Mouse (Mus musculus): Measurements from ENCODE around the gene Itgb6. TPM values are rescaled to one million over a fixed set of nuclear protein-coding genes. Genes with fewer than 3 reads are reported as not detected.
A peak's percentile ranks its signal among the peaks of the same experiment; 100 is the strongest.

Gene Itgb6
- polyA plus RNA-seq, 1 experiment from 2014 or later: not detected

DNA sequence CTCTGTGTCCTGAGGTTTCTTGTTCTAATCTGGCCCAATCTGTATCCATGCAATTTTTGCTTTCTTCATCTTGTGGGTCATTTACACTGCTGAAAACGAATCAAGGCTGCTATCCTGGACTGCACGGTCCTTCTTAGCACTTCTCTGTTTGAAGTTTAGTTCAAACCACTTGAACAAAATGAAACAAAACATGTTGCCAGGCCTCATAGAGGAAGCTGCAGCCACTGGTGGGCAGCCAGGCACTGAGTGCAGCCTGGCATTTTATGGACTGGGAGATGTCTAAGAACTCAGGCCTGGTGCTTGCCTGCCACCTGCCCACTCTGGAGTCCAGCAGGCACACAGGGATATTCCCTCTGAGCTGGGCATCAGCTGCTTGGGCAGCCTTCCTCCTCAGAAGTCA, 39.9 kb downstream of the Itgb6 start:
- no peaks in the 10 kb centered on the region for H3K36me3 ChIP-seq (ENCODE audit: control insufficient read depth, insufficient read depth, low read length)
- 78% methylated on average over 2 of the region's 2 CpGs for WGBS
- H3K9me3 ChIP-seq (replicated peaks; ENCODE audit: control insufficient read depth, low read length, poor library complexity, severe bottlenecking): no peaks in the 10 kb centered on the region
- no peaks in the 10 kb centered on the region for H3K27me3 ChIP-seq (ENCODE audit: control insufficient read depth, insufficient read depth, low read depth, low read length)
- no peak overlapping the region for H3K4me2 ChIP-seq (ENCODE audit: low read length)
- no peaks in the 10 kb centered on the region for H3K4me1 ChIP-seq (ENCODE audit: control insufficient read depth, insufficient read depth, low read length)
- H3K9ac ChIP-seq (ENCODE audit: low read depth, low read length): no peak overlapping the region
- no peak for ATAC-seq
- no peak overlapping the region for H3K4me3 ChIP-seq (ENCODE audit: low read depth, low read length)
- no peak overlapping the region for H3K27ac ChIP-seq (ENCODE audit: low read length)

DNA sequence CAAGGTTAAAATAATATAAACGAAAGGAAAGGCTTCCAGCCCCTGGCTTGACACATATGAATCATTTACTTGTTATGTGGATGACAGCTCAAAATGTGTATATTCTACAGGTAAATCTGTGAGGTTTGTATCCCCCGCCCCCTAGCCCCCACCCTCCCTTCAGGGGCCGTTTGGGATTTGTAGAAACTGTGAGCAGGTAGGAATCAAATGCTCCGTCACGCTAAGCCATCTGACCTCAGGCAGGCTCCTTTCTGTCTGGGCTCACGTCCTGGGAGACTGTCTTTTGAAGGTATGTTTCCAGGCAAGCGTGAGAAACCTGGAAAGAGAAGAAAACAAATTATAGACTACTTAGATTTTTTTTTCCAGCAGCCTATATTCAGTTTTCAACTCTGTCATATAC, 48.0 kb downstream of the Itgb6 start:
- H3K4me1 ChIP-seq (ENCODE audit: control insufficient read depth, insufficient read depth, low read length): peaks cover 5% of the 10 kb centered on the region; the same call in 1 of the 2 replicates
- WGBS: 52% methylated on average over 7 of the region's 7 CpGs
- no peak overlapping the region for H3K27ac ChIP-seq (ENCODE audit: low read length)
- no peaks in the 10 kb centered on the region for H3K27me3 ChIP-seq (ENCODE audit: control insufficient read depth, insufficient read depth, low read depth, low read length)
- no peak overlapping the region for H3K4me3 ChIP-seq (ENCODE audit: low read depth, low read length)
- H3K4me2 ChIP-seq (ENCODE audit: low read length): no peak overlapping the region
- H3K9ac ChIP-seq (ENCODE audit: low read depth, low read length): no peak overlapping the region
- H3K9me3 ChIP-seq (replicated peaks; ENCODE audit: control insufficient read depth, low read length, poor library complexity, severe bottlenecking): no peaks in the 10 kb centered on the region
- no peak for ATAC-seq
- no peaks in the 10 kb centered on the region for H3K36me3 ChIP-seq (ENCODE audit: control insufficient read depth, insufficient read depth, low read length)

- Histone ChIP-seq H3K4me1 (ENCODE audit: control insufficient read depth, insufficient read depth, low read length) (peaks cover 5% of the 10 kb centered on the region; the same call in 1 of the 2 replicates), H3K9me3 (replicated peaks; ENCODE audit: control insufficient read depth, low read length, poor library complexity, severe bottlenecking) (no peaks in the 10 kb centered on the region), H3K4me2 (ENCODE audit: low read length) (peak overlapping the region; percentile 18; the same call in 1 of the 2 replicates), H3K27ac (ENCODE audit: low read length) (no peak overlapping the region), H3K4me3 (ENCODE audit: low read depth, low read length) (no peak overlapping the region), H3K36me3 (ENCODE audit: control insufficient read depth, insufficient read depth, low read length) (no peaks in the 10 kb centered on the region), H3K9ac (ENCODE audit: low read depth, low read length) (no peak overlapping the region), H3K27me3 (ENCODE audit: control insufficient read depth, insufficient read depth, low read depth, low read length) (no peaks in the 10 kb centered on the region)
- ATAC-seq: no peak
- WGBS: 25% methylated on average over 17 of the region's 17 CpGs
Measured at GRCm38 (mm10) chr2:60672973-60673954, 49.2 kb downstream of the Itgb6 start.

DNA sequence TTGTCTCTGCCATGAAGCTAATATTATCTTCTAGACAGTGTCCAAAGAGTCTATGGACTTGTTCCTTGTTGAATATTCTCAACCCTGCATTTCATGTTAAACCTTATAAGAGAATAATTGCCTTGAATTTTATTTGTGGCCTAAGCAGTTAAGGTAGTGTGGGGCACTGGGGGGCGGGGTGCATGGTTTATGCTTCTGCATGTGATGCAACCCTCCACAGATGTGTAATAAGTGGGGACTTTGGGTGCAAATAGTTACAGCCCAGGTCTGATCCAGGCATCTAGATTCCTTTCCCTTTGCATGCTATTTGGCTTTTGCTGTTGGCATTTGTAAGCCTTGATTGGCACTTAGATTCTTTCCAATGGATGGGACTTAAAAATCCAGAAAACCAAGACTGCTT, 51.2 kb downstream of the Itgb6 start:
- no peak overlapping the region for H3K27ac ChIP-seq (ENCODE audit: low read length)
- H3K36me3 ChIP-seq (ENCODE audit: control insufficient read depth, insufficient read depth, low read length): no peaks in the 10 kb centered on the region
- no peak overlapping the region for H3K4me3 ChIP-seq (ENCODE audit: low read depth, low read length)
- no peak for ATAC-seq
- no peak overlapping the region for H3K4me2 ChIP-seq (ENCODE audit: low read length)
- 93% methylated on average over 1 of the region's 1 CpGs for WGBS
- H3K9me3 ChIP-seq (replicated peaks; ENCODE audit: control insufficient read depth, low read length, poor library complexity, severe bottlenecking): no peaks in the 10 kb centered on the region
- H3K4me1 ChIP-seq (ENCODE audit: control insufficient read depth, insufficient read depth, low read length): peaks cover 5% of the 10 kb centered on the region; the same call in 1 of the 2 replicates
- H3K9ac ChIP-seq (ENCODE audit: low read depth, low read length): no peak overlapping the region
- no peaks in the 10 kb centered on the region for H3K27me3 ChIP-seq (ENCODE audit: control insufficient read depth, insufficient read depth, low read depth, low read length)

DNA sequence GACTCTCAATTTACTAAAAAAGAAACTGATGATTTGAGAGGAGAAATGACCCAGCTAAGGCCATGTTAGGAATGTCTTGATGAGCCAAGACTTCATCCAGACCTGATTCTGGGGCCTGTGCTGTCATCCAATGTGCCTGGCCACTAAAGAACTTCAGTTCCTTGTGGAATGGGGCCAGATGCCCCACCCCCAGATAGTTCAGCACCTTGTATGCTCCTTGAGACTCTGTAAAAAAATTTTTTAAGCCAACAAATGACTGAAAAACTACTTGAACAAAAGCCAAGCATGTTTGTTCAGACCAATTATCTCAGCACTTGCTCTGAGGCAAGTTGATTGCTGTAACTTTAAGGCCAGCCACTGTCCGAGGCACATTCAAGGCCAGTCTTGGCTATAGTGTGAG, 59.4 kb downstream of the Itgb6 start:
- Histone ChIP-seq H3K9me3 (replicated peaks; ENCODE audit: control insufficient read depth, low read length, poor library complexity, severe bottlenecking) (no peaks in the 10 kb centered on the region), H3K4me3 (ENCODE audit: low read depth, low read length) (no peak overlapping the region), H3K4me2 (ENCODE audit: low read length) (no peak overlapping the region), H3K4me1 (ENCODE audit: control insufficient read depth, insufficient read depth, low read length) (no peaks in the 10 kb centered on the region), H3K36me3 (ENCODE audit: control insufficient read depth, insufficient read depth, low read length) (no peaks in the 10 kb centered on the region), H3K27me3 (ENCODE audit: control insufficient read depth, insufficient read depth, low read depth, low read length) (no peaks in the 10 kb centered on the region), H3K27ac (ENCODE audit: low read length) (no peak overlapping the region), H3K9ac (ENCODE audit: low read depth, low read length) (no peak overlapping the region)
- WGBS: 88% methylated on average over 1 of the region's 1 CpGs
- no peak for ATAC-seq

DNA sequence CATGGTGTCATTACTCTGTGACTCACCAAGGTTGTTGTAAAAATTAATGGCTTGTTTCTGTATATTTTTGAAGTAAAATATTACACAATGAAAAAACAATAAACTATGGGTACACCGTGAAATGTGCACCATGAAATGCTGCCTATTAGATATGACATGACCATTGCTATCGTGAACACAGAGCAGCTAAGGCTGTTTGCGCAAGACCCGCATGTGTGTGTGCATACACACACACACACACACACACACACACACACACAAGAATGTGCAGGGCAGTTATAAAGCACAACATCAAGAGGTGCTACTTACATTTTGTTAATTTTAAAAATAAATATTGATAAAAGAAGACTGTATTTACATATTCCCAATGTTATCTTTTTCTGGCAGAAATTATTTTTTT, 62.5 kb downstream of the Itgb6 start:
- H3K36me3 ChIP-seq (ENCODE audit: control insufficient read depth, insufficient read depth, low read length): no peaks in the 10 kb centered on the region
- H3K27ac ChIP-seq (ENCODE audit: low read length): no peak overlapping the region
- WGBS: 94% methylated on average over 4 of the region's 4 CpGs
- H3K4me3 ChIP-seq (ENCODE audit: low read depth, low read length): no peak overlapping the region
- no peak overlapping the region for H3K4me2 ChIP-seq (ENCODE audit: low read length)
- H3K27me3 ChIP-seq (ENCODE audit: control insufficient read depth, insufficient read depth, low read depth, low read length): no peaks in the 10 kb centered on the region
- H3K9ac ChIP-seq (ENCODE audit: low read depth, low read length): no peak overlapping the region
- H3K4me1 ChIP-seq (ENCODE audit: control insufficient read depth, insufficient read depth, low read length): no peaks in the 10 kb centered on the region
- no peaks in the 10 kb centered on the region for H3K9me3 ChIP-seq (replicated peaks; ENCODE audit: control insufficient read depth, low read length, poor library complexity, severe bottlenecking)
- no peak for ATAC-seq

- ATAC-seq: no peak
- Histone ChIP-seq H3K4me2 (ENCODE audit: low read length) (no peak overlapping the region), H3K4me1 (ENCODE audit: control insufficient read depth, insufficient read depth, low read length) (no peaks in the 10 kb centered on the region), H3K27ac (ENCODE audit: low read length) (no peak overlapping the region), H3K9me3 (replicated peaks; ENCODE audit: control insufficient read depth, low read length, poor library complexity, severe bottlenecking) (no peaks in the 10 kb centered on the region), H3K27me3 (ENCODE audit: control insufficient read depth, insufficient read depth, low read depth, low read length) (no peaks in the 10 kb centered on the region), H3K36me3 (ENCODE audit: control insufficient read depth, insufficient read depth, low read length) (no peaks in the 10 kb centered on the region), H3K9ac (ENCODE audit: low read depth, low read length) (no peak overlapping the region), H3K4me3 (ENCODE audit: low read depth, low read length) (no peak overlapping the region)
- 86% methylated on average over 3 of the region's 3 CpGs for WGBS
Measured at GRCm38 (mm10) chr2:60658992-60659391, 63.5 kb downstream of the Itgb6 start.

- no peak for ATAC-seq
- Histone ChIP-seq H3K4me1 (ENCODE audit: control insufficient read depth, insufficient read depth, low read length) (no peaks in the 10 kb centered on the region), H3K4me3 (ENCODE audit: low read depth, low read length) (no peak overlapping the region), H3K27me3 (ENCODE audit: control insufficient read depth, insufficient read depth, low read depth, low read length) (no peaks in the 10 kb centered on the region), H3K4me2 (ENCODE audit: low read length) (no peak overlapping the region), H3K27ac (ENCODE audit: low read length) (no peak overlapping the region), H3K9ac (ENCODE audit: low read depth, low read length) (no peak overlapping the region), H3K36me3 (ENCODE audit: control insufficient read depth, insufficient read depth, low read length) (no peaks in the 10 kb centered on the region), H3K9me3 (replicated peaks; ENCODE audit: control insufficient read depth, low read length, poor library complexity, severe bottlenecking) (no peaks in the 10 kb centered on the region)
- WGBS: 81% methylated on average over 4 of the region's 4 CpGs
Measured at GRCm38 (mm10) chr2:60654828-60655227, 67.6 kb downstream of the Itgb6 start.

GRCm38 (mm10) chr2:60650155-60650554, 72.3 kb downstream of the Itgb6 start:
- Histone ChIP-seq H3K9ac (ENCODE audit: low read depth, low read length) (no peak overlapping the region), H3K27ac (ENCODE audit: low read length) (no peak overlapping the region)
- 96% methylated on average over 5 of the region's 5 CpGs for WGBS

More at GRCm38 (mm10) chr2:60650155-60650554, 72.3 kb downstream of the Itgb6 start:
- Histone ChIP-seq H3K4me3 (ENCODE audit: low read depth, low read length) (no peak overlapping the region), H3K4me2 (ENCODE audit: low read length) (no peak overlapping the region), H3K4me1 (ENCODE audit: control insufficient read depth, insufficient read depth, low read length) (no peaks in the 10 kb centered on the region), H3K36me3 (ENCODE audit: control insufficient read depth, insufficient read depth, low read length) (no peaks in the 10 kb centered on the region), H3K27me3 (ENCODE audit: control insufficient read depth, insufficient read depth, low read depth, low read length) (no peaks in the 10 kb centered on the region), H3K9me3 (replicated peaks; ENCODE audit: control insufficient read depth, low read length, poor library complexity, severe bottlenecking) (no peaks in the 10 kb centered on the region)
- ATAC-seq: no peak

Measured in midbrain, embryonic 16.5 days (tissue).